Mouse (Mus musculus): ENCODE measurements around the gene Gm10563.

- TF ChIP-seq CTCF (IDR thresholded peaks at IDR 0.05; ENCODE audit: low read depth, low read length) (no peak), POLR2A (IDR thresholded peaks at IDR 0.05; ENCODE audit: borderline replicate concordance, low read depth, low read length) (no peak)
Measured at GRCm38 (mm10) chr4:155582279-155582905, 62.8 kb downstream of the Gm10563 start.
